Mouse (Mus musculus): ENCODE data around the gene Cdc6. TPM values are rescaled to one million over a fixed set of nuclear protein-coding genes. Genes with fewer than 3 reads are reported as not detected.

The Cdc6 gene
- total and polyA plus RNA-seq, 3 experiments, result 47.4 to 99.3 (median 81.3) TPM

DNA sequence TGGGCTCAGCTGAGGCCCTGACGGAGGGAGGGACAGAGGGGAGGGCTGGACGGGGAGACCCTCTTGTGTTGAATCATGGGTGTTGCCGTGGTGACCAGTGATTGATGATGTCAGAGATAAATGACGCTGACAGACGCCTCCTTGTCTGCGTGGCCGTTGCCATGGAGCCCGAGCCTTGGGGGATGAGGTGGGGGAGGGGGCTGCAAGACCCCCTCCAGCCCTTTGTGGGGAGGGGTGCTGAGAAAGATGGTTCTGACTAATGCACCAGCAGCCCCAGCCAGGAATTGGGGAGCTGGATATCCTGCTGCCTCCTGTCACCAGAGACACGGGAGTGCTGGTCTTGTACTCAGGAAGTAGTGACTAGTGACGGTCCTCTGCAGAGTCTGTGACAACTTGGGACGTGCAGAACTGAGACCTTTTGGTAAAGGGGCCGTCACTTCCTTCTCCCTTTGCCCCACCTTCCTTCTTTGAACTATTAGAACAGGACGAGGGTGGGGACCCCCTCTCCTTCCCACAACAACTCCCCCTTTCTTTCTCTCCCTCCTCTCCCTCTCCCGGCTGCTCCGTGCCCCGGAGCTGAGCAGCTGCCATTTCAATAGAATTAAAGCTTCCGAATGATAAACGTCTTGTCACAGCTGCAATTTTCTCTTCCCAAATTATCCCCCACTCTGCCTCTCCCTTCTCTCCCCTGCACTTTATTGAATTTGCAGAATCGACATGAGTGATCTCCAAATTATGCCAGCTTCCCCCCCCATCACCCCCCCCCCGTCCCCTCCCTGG is 61.3 kb downstream of the Cdc6 start:
- Histone ChIP-seq H3K36me3 (replicated peaks in 1 of 2; ENCODE audit: control insufficient read depth in 1 of 2, insufficient read depth in 1 of 2, low read length in 1 of 2) (peaks cover 55 to 78% of the 10 kb centered on the region in 2 experiments), H3K4me2 (ENCODE audit: insufficient read depth, low read depth, poor library complexity, severe bottlenecking) (no peak overlapping the region), H3K27me3 (replicated peaks) (no peaks in the 10 kb centered on the region), H3K9ac (ENCODE audit: insufficient read depth, low read depth) (no peak overlapping the region), H3K4me3 (replicated peaks in 1 of 3; ENCODE audit: low read depth in 2 of 3, low read length in 2 of 3, poor library complexity in 1 of 3) (no peak overlapping the region), H3K4me1 (ENCODE audit: control insufficient read depth in 1 of 2, insufficient read depth in 2 of 2) (peaks cover 21 to 56% of the 10 kb centered on the region in 2 experiments), H3K79me2 (replicated peaks; ENCODE audit: control insufficient read depth, extremely low read depth, insufficient read depth, poor library complexity, severe bottlenecking) (0 out of 2 replicates have a peak, but pooled peaks cover 3% of the 10 kb centered on the region), H3K9me3 (replicated peaks; ENCODE audit: low read length) (no peaks in the 10 kb centered on the region), H3K27ac (ENCODE audit: insufficient read depth, low read depth) (no peak overlapping the region)
- no peak for DNase-seq (ENCODE audit: extremely low read depth)
- dilution Hi-C loops (cut with MboI; ENCODE audit: extremely low pct_ligation_motif_present, extremely low pct_unique_long_range_greater_than_20kb, low sequenced_read_pairs), result no loop called here
- TF ChIP-seq CTCF (conservative IDR thresholded peaks at IDR 0.05 in 1 of 2, IDR thresholded peaks at IDR 0.05 in 1 of 2; ENCODE audit: low read depth in 2 of 2, low read length in 2 of 2), result no peak
- TF ChIP-seq TCF12 (IDR thresholded peaks at IDR 0.05; ENCODE audit: low read depth, low read length), result no peak
- TF ChIP-seq MYC (IDR thresholded peaks at IDR 0.05; ENCODE audit: low read depth, low read length), result no peak
- TF ChIP-seq UBTF (IDR thresholded peaks at IDR 0.05; ENCODE audit: low read depth, low read length), result no peak
- TF ChIP-seq ZC3H11A (IDR thresholded peaks at IDR 0.05; ENCODE audit: low read depth, low read length), result no peak
- in situ Hi-C loops (cut with MboI; ENCODE audit: low pct_ligation_motif_present, low pct_unique_long_range_greater_than_20kb, low sequenced_read_pairs), result no loop called here

DNA sequence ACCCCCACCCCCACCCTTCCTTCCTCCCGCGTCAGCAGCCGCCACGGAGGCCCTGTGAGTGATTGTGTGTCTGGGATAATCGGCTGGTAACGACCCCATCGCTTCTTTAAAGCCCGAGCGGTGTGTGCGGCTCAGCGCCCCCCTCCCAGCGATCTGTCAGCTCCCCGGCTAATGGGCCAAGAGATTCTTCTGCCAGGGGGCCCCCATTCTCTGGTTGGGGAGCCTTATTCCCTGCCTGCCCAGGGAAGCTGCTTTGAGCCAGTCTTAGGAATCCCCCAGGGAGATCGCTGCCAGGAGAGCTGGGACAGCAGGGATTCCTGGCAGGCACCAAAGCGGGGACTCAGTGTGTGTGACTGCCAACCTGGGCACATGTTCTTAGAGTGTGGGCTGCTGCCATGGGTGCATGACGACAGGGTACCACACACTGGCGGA is 61.9 kb downstream of the Cdc6 start:
- peaks cover 55 to 83% of the 10 kb centered on the region in 2 experiments for H3K36me3 ChIP-seq (replicated peaks in 1 of 2; ENCODE audit: control insufficient read depth in 1 of 2, insufficient read depth in 1 of 2, low read length in 1 of 2)
- H3K9ac ChIP-seq (ENCODE audit: insufficient read depth, low read depth), result no peak overlapping the region
- dilution Hi-C loops (cut with MboI; ENCODE audit: extremely low pct_ligation_motif_present, extremely low pct_unique_long_range_greater_than_20kb, low sequenced_read_pairs) (no loop called here), in situ Hi-C loops (cut with MboI; ENCODE audit: low pct_ligation_motif_present, low pct_unique_long_range_greater_than_20kb, low sequenced_read_pairs) (no loop called here)
- TF ChIP-seq ZC3H11A (IDR thresholded peaks at IDR 0.05; ENCODE audit: low read depth, low read length), result no peak
- no peak overlapping the region for H3K4me2 ChIP-seq (ENCODE audit: insufficient read depth, low read depth, poor library complexity, severe bottlenecking)
- no peak for DNase-seq (ENCODE audit: extremely low read depth)
- H3K4me3 ChIP-seq (replicated peaks in 1 of 3; ENCODE audit: low read depth in 2 of 3, low read length in 2 of 3, poor library complexity in 1 of 3), result no peak overlapping the region
- no peak overlapping the region for H3K27ac ChIP-seq (ENCODE audit: insufficient read depth, low read depth)
- peaks cover 15 to 50% of the 10 kb centered on the region in 2 experiments for H3K4me1 ChIP-seq (ENCODE audit: control insufficient read depth in 1 of 2, insufficient read depth in 2 of 2)
- 0 out of 2 replicates have a peak, but pooled peaks cover under 1% of the 10 kb centered on the region for H3K79me2 ChIP-seq (replicated peaks; ENCODE audit: control insufficient read depth, extremely low read depth, insufficient read depth, poor library complexity, severe bottlenecking)
- H3K27me3 ChIP-seq (replicated peaks), result no peaks in the 10 kb centered on the region
- H3K9me3 ChIP-seq (replicated peaks; ENCODE audit: low read length), result no peaks in the 10 kb centered on the region

- no peak overlapping the region for H3K9ac ChIP-seq (ENCODE audit: insufficient read depth, low read depth)
- H3K79me2 ChIP-seq (replicated peaks; ENCODE audit: control insufficient read depth, extremely low read depth, insufficient read depth, poor library complexity, severe bottlenecking), result no peaks in the 10 kb centered on the region
- peaks cover 55 to 92% of the 10 kb centered on the region in 2 experiments for H3K36me3 ChIP-seq (replicated peaks in 1 of 2; ENCODE audit: control insufficient read depth in 1 of 2, insufficient read depth in 1 of 2, low read length in 1 of 2)
- peak overlapping the region; percentile 0; the same call in 1 of the 2 replicates for H3K27ac ChIP-seq (ENCODE audit: insufficient read depth, low read depth)
- H3K9me3 ChIP-seq (replicated peaks; ENCODE audit: low read length), result peaks cover 3% of the 10 kb centered on the region
- H3K4me3 ChIP-seq (replicated peaks in 1 of 3; ENCODE audit: low read depth in 2 of 3, low read length in 2 of 3, poor library complexity in 1 of 3), result no peak overlapping the region
- peaks cover 8 to 43% of the 10 kb centered on the region in 2 experiments for H3K4me1 ChIP-seq (ENCODE audit: control insufficient read depth in 1 of 2, insufficient read depth in 2 of 2)
- DNase-seq (ENCODE audit: extremely low read depth), result no peak
- in situ Hi-C loops (cut with MboI; ENCODE audit: low pct_ligation_motif_present, low pct_unique_long_range_greater_than_20kb, low sequenced_read_pairs), result loop anchor here (5.0 to 10.0 kb wide), 2 partner anchors 33 to 56 kb away; no protein-coding TSS in a partner anchor
- H3K4me2 ChIP-seq (ENCODE audit: insufficient read depth, low read depth, poor library complexity, severe bottlenecking), result no peak overlapping the region
- TF ChIP-seq E2F4 (IDR thresholded peaks at IDR 0.05; ENCODE audit: insufficient replicate concordance, low read depth, low read length), result no peak
- TF ChIP-seq POLR2AphosphoS2 (IDR thresholded peaks at IDR 0.05; ENCODE audit: low read depth, low read length), result no peak
- no peak for TF ChIP-seq ELF1 (IDR thresholded peaks at IDR 0.05; ENCODE audit: low read depth, low read length)
- TF ChIP-seq ZNF384 (IDR thresholded peaks at IDR 0.05; ENCODE audit: low read depth, low read length), result no peak
- no peak for TF ChIP-seq NELFE (IDR thresholded peaks at IDR 0.05; ENCODE audit: low read depth, low read length)
- no peak for TF ChIP-seq EP300 (IDR thresholded peaks at IDR 0.05; ENCODE audit: low read length)
- TF ChIP-seq BHLHE40 (IDR thresholded peaks at IDR 0.05; ENCODE audit: low read depth, low read length), result no peak
- TF ChIP-seq POLR2A (IDR thresholded peaks at IDR 0.05; ENCODE audit: low read depth, low read length), result no peak
- no peak for TF ChIP-seq CTCF (conservative IDR thresholded peaks at IDR 0.05 in 1 of 2, IDR thresholded peaks at IDR 0.05 in 1 of 2; ENCODE audit: low read depth in 2 of 2, low read length in 2 of 2)
- no peak for TF ChIP-seq USF1 (IDR thresholded peaks at IDR 0.05; ENCODE audit: low read depth, low read length)
- no peak for TF ChIP-seq ZC3H11A (IDR thresholded peaks at IDR 0.05; ENCODE audit: low read depth, low read length)
- TF ChIP-seq HCFC1 (IDR thresholded peaks at IDR 0.05; ENCODE audit: low read depth, low read length), result no peak
- TF ChIP-seq IRF4 (IDR thresholded peaks at IDR 0.05; ENCODE audit: low read depth, low read length), result no peak
- TF ChIP-seq TBP (conservative IDR thresholded peaks at IDR 0.05; ENCODE audit: low read depth, low read length), result no peak
- dilution Hi-C loops (cut with MboI; ENCODE audit: extremely low pct_ligation_motif_present, extremely low pct_unique_long_range_greater_than_20kb, low sequenced_read_pairs), result no loop called here
- no peaks in the 10 kb centered on the region for H3K27me3 ChIP-seq (replicated peaks)
Measured at GRCm38 (mm10) chr11:98970191-98970925, 62.8 kb downstream of the Cdc6 start.
